1 mouse cellular context compared by ENCODE assay signal in genomic region chr7:80373850-80374249, GRCm38 (mm10).
TF ChIP-seq lines count a peak whose summit lies in the region.

No protein-coding gene starts in this region.

TF ChIP-seq in CH12.LX, 34 proteins besides CTCF, POLR2A, EP300 and RAD21:
- no peak for TF ChIP-seq ZMIZ1 (IDR thresholded peaks at IDR 0.05; ENCODE audit: low read depth, low read length)
- peak; percentile 13; the same call in 1 of the 2 replicates for TF ChIP-seq ETS1 (conservative IDR thresholded peaks at IDR 0.05; ENCODE audit: low read depth, low read length)
- TF ChIP-seq CHD2 (IDR thresholded peaks at IDR 0.05; ENCODE audit: low read length) = 0 out of 2 replicates have a peak, but pooled peaks have one; percentile 32
- TF ChIP-seq MXI1 (IDR thresholded peaks at IDR 0.05; ENCODE audit: low read depth, low read length) = peak; percentile 63; the same call in 1 of the 2 replicates
- 0 out of 2 replicates have a peak, but pooled peaks have one; percentile 45 for TF ChIP-seq TBP (conservative IDR thresholded peaks at IDR 0.05; ENCODE audit: low read depth, low read length)
- TF ChIP-seq SIN3A (IDR thresholded peaks at IDR 0.05; ENCODE audit: low read length) = 0 out of 2 replicates have a peak, but pooled peaks have one; percentile 11
- TF ChIP-seq POLR2AphosphoS2 (IDR thresholded peaks at IDR 0.05; ENCODE audit: low read depth, low read length) = no peak
- TF ChIP-seq TCF12 (IDR thresholded peaks at IDR 0.05; ENCODE audit: low read depth, low read length) = peak; percentile 78
- TF ChIP-seq MAZ (IDR thresholded peaks at IDR 0.05; ENCODE audit: low read depth, low read length) = 0 out of 2 replicates have a peak, but pooled peaks have one; percentile 27
- no peak for TF ChIP-seq JUND (conservative IDR thresholded peaks at IDR 0.05; ENCODE audit: low read depth, low read length)
- 0 out of 2 replicates have a peak, but pooled peaks have one; percentile 6 for TF ChIP-seq UBTF (IDR thresholded peaks at IDR 0.05; ENCODE audit: low read depth, low read length)
